Mouse (Mus musculus) T-cell, adult 66 days (primary cell): ENCODE data around the gene Idnk. TPM values are rescaled to one million over a fixed set of nuclear protein-coding genes. Genes with fewer than 3 reads are reported as not detected.

ENCODE experiments used
- total RNA-seq, 2 experiments: library from RNA; stranded (reverse); gene quantifications; 3 replicates in 1 of 2; 4 replicates in 1 of 2; pipeline ENCODE4 v1.2.4; 2023

Idnk gene
- total RNA-seq, result 100 to 1,000 TPM; 109 to 129 TPM

GRCm38 (mm10) chr13:58157447-58158098, at the start of gene Idnk:
Idnk (plus strand) TSS chr13:58157649.

GRCm38 (mm10) chr13:58113061-58113900, 44.2 kb upstream of the Idnk start, which contains the start of gene Klhl3:
Klhl3 (minus strand) TSS chr13:58113592.

GRCm38 (mm10) chr13:58128396-58128767, 29.1 kb upstream of the Idnk start, which contains the start of gene Hnrnpa0:
Hnrnpa0 (minus strand) TSS chr13:58128556.

Other genes starting within 250 kb of the Idnk start
- not detected for gene Spock1, start 249.3 kb upstream of the Idnk start, total RNA-seq
- 10 to 100 TPM in 1 of 2 experiments, 1 to 10 TPM in 1; 8.7 to 11.4 TPM for gene Klhl3, start 44.1 kb upstream of the Idnk start, total RNA-seq
- 100 to 1,000 TPM; 142 to 149 TPM for gene Hnrnpa0, start 29.1 kb upstream of the Idnk start, total RNA-seq
- gene Ubqln1, start 58.0 kb downstream of the Idnk start, total RNA-seq, result 10 to 100 TPM; 81.0 to 84.8 TPM
- gene Gkap1, start 118.0 kb downstream of the Idnk start, total RNA-seq, result 1 to 10 TPM in 1 of 2 experiments, under 1 TPM in 1; 0.84 to 1.5 TPM
- not detected for gene Kif27, start 201.5 kb downstream of the Idnk start, total RNA-seq
- 10 to 100 TPM; 21.0 to 25.9 TPM for gene 2210016F16Rik, start 227.6 kb downstream of the Idnk start, total RNA-seq
- 10 to 100 TPM; 29.3 to 32.0 TPM for gene Rmi1, start 244.6 kb downstream of the Idnk start, total RNA-seq
- 1,000 to 10,000 TPM; 1,088 to 1,105 TPM for gene Hnrnpk, start 245.7 kb downstream of the Idnk start, total RNA-seq